Mouse (Mus musculus): ENCODE measurements around the gene Flywch1. TPM values are rescaled to one million over a fixed set of nuclear protein-coding genes. Genes with fewer than 3 reads are reported as not detected.
A peak's percentile ranks its signal among the peaks of the same experiment; 100 is the strongest.

The Flywch1 gene
- total and polyA plus RNA-seq, 3 experiments: 18.8 to 28.3 (median 23.4) TPM

DNA sequence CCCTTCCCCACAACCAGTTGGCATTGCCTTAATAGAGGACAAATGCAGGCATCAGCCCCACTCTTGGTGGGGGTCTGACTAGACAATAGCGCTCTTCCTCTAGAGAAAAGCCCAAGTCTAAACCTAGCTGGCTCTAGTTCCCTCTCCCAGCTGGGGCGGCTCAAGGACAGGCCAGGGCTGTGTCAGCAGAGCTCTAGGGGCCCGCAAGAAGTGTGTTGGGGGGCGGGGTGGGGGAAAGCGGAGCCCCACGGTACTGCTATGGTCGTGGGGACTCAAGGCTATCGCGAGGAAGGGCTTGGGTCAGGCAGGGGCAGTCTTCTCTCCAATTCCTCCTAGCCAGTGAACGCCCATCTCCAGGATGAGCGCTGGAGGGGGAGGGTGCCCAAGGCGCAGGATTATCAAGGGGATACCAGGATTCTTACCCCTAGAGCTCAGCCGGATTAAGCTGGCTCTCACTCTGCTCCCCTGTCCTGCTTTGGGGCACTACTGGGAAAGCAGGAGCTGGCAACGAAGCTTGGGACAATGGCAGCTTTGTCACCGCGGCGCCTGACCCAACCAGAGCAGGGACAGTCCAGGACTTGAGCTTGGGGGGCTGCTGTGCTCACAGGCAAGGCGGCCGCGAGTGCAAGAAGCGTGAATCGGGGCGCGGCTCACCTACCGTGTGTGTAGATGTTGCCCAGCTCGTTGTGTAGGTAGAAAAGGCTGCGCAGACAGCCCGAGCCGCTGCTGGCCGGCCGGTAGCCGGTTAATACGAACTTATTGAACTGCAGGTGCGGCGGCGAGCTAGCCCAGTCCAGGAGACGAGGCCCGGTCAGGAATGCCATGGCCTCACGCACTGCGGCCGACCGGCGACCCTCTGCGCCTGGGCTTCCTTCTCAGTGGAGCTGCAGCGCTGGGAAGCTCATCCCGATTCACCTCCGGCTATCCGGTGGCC, 31.9 kb downstream of the Flywch1 start:
- peak overlapping the region; percentile 48 for H3K9ac ChIP-seq (ENCODE audit: insufficient read depth, low read depth)
- DNase-seq (ENCODE audit: extremely low read depth): no peak
- H3K36me3 ChIP-seq (replicated peaks in 1 of 2; ENCODE audit: control insufficient read depth in 1 of 2, insufficient read depth in 1 of 2, low read length in 1 of 2): peaks cover 14 to 33% of the 10 kb centered on the region in 2 experiments
- H3K27me3 ChIP-seq (replicated peaks): peaks cover 54% of the 10 kb centered on the region
- no peak overlapping the region for H3K27ac ChIP-seq (ENCODE audit: insufficient read depth, low read depth)
- in situ Hi-C loops (cut with MboI; ENCODE audit: low pct_ligation_motif_present, low pct_unique_long_range_greater_than_20kb, low sequenced_read_pairs): no loop called here
- H3K9me3 ChIP-seq (replicated peaks; ENCODE audit: low read length): no peaks in the 10 kb centered on the region
- H3K4me3 ChIP-seq (replicated peaks in 1 of 3; ENCODE audit: low read depth in 2 of 3, low read length in 2 of 3, poor library complexity in 1 of 3): peak overlapping the region in 2 of 3 experiments; percentile 33 to 58
- H3K4me2 ChIP-seq (ENCODE audit: insufficient read depth, low read depth, poor library complexity, severe bottlenecking): peak overlapping the region; percentile 93
- H3K4me1 ChIP-seq (ENCODE audit: control insufficient read depth in 1 of 2, insufficient read depth in 2 of 2): peaks cover 7 to 16% of the 10 kb centered on the region in 2 experiments; a peak in 3 of 4 replicates
- H3K79me2 ChIP-seq (replicated peaks; ENCODE audit: control insufficient read depth, extremely low read depth, insufficient read depth, poor library complexity, severe bottlenecking): no peaks in the 10 kb centered on the region
- dilution Hi-C loops (cut with MboI; ENCODE audit: extremely low pct_ligation_motif_present, extremely low pct_unique_long_range_greater_than_20kb, low sequenced_read_pairs): no loop called here
- TF ChIP-seq GABPA (IDR thresholded peaks at IDR 0.05; ENCODE audit: insufficient replicate concordance, low read depth, low read length) (no peak), ETS1 (conservative IDR thresholded peaks at IDR 0.05; ENCODE audit: low read depth, low read length) (no peak), MEF2A (IDR thresholded peaks at IDR 0.05; ENCODE audit: borderline replicate concordance, low read depth, low read length) (no peak), SIN3A (IDR thresholded peaks at IDR 0.05; ENCODE audit: low read length) (no peak), SMC3 (IDR thresholded peaks at IDR 0.05; ENCODE audit: low read depth, low read length) (no peak), RCOR1 (conservative IDR thresholded peaks at IDR 0.05; ENCODE audit: low read depth, low read length) (no peak), CHD2 (IDR thresholded peaks at IDR 0.05; ENCODE audit: low read length) (no peak), MXI1 (IDR thresholded peaks at IDR 0.05; ENCODE audit: low read depth, low read length) (no peak), E2F4 (IDR thresholded peaks at IDR 0.05; ENCODE audit: insufficient replicate concordance, low read depth, low read length) (no peak), NELFE (IDR thresholded peaks at IDR 0.05; ENCODE audit: low read depth, low read length) (no peak), UBTF (IDR thresholded peaks at IDR 0.05; ENCODE audit: low read depth, low read length) (no peak), USF1 (IDR thresholded peaks at IDR 0.05; ENCODE audit: low read depth, low read length) (no peak), RAD21 (IDR thresholded peaks at IDR 0.05; ENCODE audit: low read depth, low read length) (no peak)

GRCm38 (mm10) chr17:23738836-23739201, 32.6 kb downstream of the Flywch1 start:
- no peak for TF ChIP-seq ETS1 (conservative IDR thresholded peaks at IDR 0.05; ENCODE audit: low read depth, low read length)
- no peak for TF ChIP-seq CHD1 (IDR thresholded peaks at IDR 0.05; ENCODE audit: low read depth, low read length)
- TF ChIP-seq TBP (conservative IDR thresholded peaks at IDR 0.05; ENCODE audit: low read depth, low read length): no peak
- no peak for TF ChIP-seq JUN (IDR thresholded peaks at IDR 0.05; ENCODE audit: insufficient read depth, low read depth, low read length)
- no peak for TF ChIP-seq ELF1 (IDR thresholded peaks at IDR 0.05; ENCODE audit: low read depth, low read length)
- no peak for TF ChIP-seq USF2 (conservative IDR thresholded peaks at IDR 0.05; ENCODE audit: low read depth, low read length)
- TF ChIP-seq PAX5 (IDR thresholded peaks at IDR 0.05; ENCODE audit: low read length): no peak
- DNase-seq (ENCODE audit: extremely low read depth): no peak
- Histone ChIP-seq H3K4me3 (replicated peaks in 1 of 3; ENCODE audit: low read depth in 2 of 3, low read length in 2 of 3, poor library complexity in 1 of 3) (no peak overlapping the region), H3K79me2 (replicated peaks; ENCODE audit: control insufficient read depth, extremely low read depth, insufficient read depth, poor library complexity, severe bottlenecking) (no peaks in the 10 kb centered on the region), H3K4me2 (ENCODE audit: insufficient read depth, low read depth, poor library complexity, severe bottlenecking) (no peak overlapping the region), H3K9ac (ENCODE audit: insufficient read depth, low read depth) (no peak overlapping the region), H3K27me3 (replicated peaks) (peaks cover 51% of the 10 kb centered on the region), H3K27ac (ENCODE audit: insufficient read depth, low read depth) (no peak overlapping the region), H3K9me3 (replicated peaks; ENCODE audit: low read length) (no peaks in the 10 kb centered on the region), H3K36me3 (replicated peaks in 1 of 2; ENCODE audit: control insufficient read depth in 1 of 2, insufficient read depth in 1 of 2, low read length in 1 of 2) (peaks cover 20 to 40% of the 10 kb centered on the region in 2 experiments), H3K4me1 (ENCODE audit: control insufficient read depth in 1 of 2, insufficient read depth in 2 of 2) (peaks cover 7 to 16% of the 10 kb centered on the region in 2 experiments; a peak in 3 of 4 replicates)
- dilution Hi-C loops (cut with MboI; ENCODE audit: extremely low pct_ligation_motif_present, extremely low pct_unique_long_range_greater_than_20kb, low sequenced_read_pairs): no loop called here
- in situ Hi-C loops (cut with MboI; ENCODE audit: low pct_ligation_motif_present, low pct_unique_long_range_greater_than_20kb, low sequenced_read_pairs): no loop called here
